Mouse (Mus musculus) cerebellum, adult 2 months (tissue): ENCODE results near the gene Cnn3.

Source experiments
- CTCF ChIP-seq: fragments of 200-500 bp; IDR thresholded peaks from 2 replicates; pipeline ENCODE4 v1.5.1; 2011; ENCODE audit warnings: low read depth, mild to moderate bottlenecking, control low read depth, low read length, moderate library complexity, borderline replicate concordance; ENCODE audit not compliant: insufficient read depth
- POLR2A ChIP-seq: fragments of 200-500 bp; IDR thresholded peaks from 2 replicates; pipeline ENCODE4 v1.6.1; 2011; ENCODE audit warnings: low read length, control low read depth, borderline replicate concordance; ENCODE audit not compliant: insufficient read depth

DNA sequence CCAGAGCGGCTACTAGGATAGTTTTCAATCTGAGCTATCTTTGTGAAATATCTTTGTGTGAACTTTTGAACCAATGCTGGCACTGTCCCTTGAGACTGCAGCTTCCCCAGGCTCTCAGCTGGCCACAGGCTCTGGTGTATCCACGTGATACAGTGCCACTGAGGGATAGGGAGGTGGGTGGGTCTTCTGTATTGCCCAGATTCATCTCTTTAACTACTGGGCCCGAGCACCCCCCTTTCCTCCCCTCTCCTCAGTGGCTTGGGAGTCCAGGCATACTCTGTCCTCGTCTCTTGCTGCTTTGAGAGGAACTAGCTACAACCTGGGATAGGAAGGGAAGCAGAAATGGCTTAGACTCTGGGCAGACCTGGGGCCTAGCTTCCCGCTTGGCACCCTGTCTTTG, 9.0 kb downstream of the Cnn3 start:
- TF ChIP-seq CTCF (no peak), POLR2A (no peak)
